Mouse (Mus musculus) megakaryocyte-erythroid progenitor cell, adult 5-6 weeks (primary cell): ENCODE data around the gene Hoxd8. TPM values are rescaled to one million over a fixed set of nuclear protein-coding genes. Genes with fewer than 3 reads are reported as not detected.

Experiments
- ATAC-seq: replicated peaks from 2 replicates; pipeline ENCODE4 v1.8.0; 2016; ENCODE audit warnings: mild to moderate bottlenecking, inconsistent platforms; ENCODE audit not compliant: severe bottlenecking, poor library complexity, low FRiP score, low TSS enrichment
- total RNA-seq, 2 experiments: library from RNA; stranded (forward) in 1 of 2; stranded (reverse) in 1 of 2; fragments of 200-1000, 215-1000 nt in 1 of 2; fragments of >200 nt in 1 of 2; fragmentation: Nextera tagmentation in 1 of 2; gene quantifications; 2 replicates each; pipeline ENCODE4 v1.2.3; 2014 to 2017

Hoxd8 gene
- total RNA-seq, 2 experiments from 2014 or later = not detected

DNA sequence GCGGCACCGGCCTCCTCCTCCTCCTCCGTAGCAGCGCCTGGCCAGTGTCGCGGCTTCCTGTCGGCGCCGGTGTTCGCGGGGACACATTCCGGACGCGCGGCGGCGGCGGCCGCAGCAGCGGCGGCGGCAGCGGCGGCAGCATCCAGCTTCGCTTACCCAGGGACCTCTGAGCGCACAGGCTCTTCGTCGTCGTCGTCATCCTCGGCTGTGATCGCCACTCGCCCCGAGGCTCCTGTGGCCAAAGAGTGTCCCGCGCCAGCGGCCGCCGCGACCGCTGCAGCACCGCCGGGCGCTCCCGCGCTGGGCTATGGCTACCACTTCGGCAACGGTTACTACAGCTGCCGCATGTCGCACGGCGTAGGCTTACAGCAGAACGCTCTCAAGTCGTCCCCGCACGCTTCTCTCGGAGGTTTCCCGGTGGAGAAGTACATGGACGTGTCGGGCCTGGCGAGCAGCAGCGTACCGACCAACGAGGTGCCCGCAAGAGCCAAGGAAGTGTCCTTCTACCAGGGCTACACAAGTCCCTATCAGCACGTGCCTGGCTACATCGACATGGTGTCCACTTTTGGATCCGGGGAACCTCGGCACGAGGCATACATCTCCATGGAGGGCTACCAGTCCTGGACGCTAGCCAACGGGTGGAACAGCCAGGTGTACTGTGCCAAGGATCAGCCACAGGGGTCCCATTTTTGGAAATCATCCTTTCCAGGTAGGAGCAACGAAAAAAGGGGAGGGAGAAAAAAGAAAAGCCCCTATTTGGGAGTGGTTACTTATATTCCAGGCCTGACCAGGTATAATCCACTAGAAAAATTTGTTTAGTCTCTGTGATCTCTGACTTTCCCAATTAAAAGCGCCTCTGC, 35.8 kb upstream of the Hoxd8 start:
- no peak for ATAC-seq

GRCm38 (mm10) chr2:74669230-74669578, 35.2 kb upstream of the Hoxd8 start:
- ATAC-seq = no peak

DNA sequence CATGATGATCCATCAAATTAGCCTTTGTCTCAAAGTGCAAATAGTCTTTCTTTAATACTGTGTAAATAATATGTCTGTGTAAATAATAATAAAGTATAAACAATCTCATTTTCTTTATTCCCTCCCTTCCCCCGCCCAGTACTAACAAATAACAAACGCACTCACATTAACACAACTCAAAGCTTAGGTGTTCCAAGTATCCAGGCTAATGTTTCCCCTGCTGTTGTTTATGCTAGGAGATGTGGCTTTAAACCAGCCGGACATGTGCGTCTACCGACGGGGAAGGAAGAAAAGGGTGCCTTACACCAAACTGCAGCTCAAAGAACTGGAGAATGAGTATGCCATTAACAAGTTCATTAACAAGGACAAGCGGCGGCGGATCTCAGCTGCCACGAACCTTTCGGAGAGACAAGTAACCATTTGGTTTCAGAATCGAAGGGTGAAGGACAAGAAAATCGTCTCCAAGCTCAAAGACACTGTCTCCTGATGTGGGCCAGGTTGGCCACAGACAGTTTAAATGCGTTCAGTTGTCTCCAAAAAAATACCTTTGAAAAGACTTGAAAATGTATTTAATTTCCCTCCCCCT, 34.7 kb upstream of the Hoxd8 start:
- no peak for ATAC-seq

GRCm38 (mm10) chr2:74670632-74671188, 33.7 kb upstream of the Hoxd8 start:
- no peak for ATAC-seq

DNA sequence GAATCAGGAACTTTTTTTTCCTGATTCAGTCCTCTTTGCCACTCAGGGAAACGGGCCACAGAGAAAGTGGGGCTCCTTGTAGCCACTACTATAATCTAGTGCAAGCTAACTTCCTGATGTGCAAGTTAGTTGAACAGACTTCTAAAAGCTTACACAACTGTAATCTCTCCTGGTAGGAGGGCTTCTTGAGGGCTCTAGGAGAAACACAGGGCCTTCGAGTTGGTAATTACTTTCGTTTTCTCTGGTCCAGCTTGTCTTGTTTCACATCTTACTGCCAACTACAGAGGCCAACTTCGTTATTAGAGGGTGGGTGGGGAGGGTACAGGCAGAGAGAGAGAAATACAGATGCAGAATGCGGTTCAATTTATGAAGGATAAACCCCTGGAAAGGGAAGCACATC, 32.6 kb upstream of the Hoxd8 start:
- no peak for ATAC-seq

GRCm38 (mm10) chr2:74672481-74673362, 31.7 kb upstream of the Hoxd8 start:
- ATAC-seq = peak; percentile 69

GRCm38 (mm10) chr2:74673835-74674425, 30.5 kb upstream of the Hoxd8 start:
- no peak for ATAC-seq

DNA sequence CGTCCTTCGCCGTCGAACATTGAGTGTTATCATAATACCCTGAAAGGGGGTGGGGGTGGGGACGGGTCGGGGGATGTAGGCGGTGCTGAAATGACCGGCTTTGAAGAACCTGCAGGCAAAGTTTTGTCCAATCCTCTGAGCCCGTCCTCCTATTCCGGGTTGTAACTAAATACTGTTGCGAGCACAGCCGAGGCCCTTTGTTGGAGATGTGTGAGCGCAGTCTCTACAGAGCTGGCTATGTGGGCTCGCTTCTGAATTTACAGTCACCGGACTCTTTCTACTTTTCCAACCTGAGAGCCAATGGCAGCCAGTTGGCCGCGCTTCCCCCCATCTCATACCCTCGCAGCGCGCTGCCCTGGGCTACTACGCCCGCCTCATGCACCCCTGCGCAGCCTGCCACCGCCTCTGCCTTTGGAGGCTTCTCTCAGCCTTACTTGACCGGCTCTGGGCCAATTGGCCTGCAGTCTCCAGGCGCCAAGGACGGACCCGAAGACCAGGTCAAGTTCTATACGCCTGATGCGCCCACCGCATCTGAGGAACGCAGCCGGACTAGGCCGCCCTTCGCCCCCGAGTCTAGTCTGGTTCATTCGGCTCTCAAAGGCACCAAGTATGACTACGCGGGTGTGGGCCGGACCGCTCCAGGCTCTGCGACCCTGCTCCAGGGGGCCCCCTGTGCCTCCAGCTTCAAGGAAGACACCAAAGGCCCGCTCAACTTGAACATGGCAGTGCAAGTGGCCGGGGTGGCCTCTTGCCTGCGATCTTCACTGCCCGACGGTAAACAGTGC, 29.3 kb upstream of the Hoxd8 start, which contains the start of gene Hoxd12:
Gene Hoxd12 (plus strand): TSS at position 133 of the 785 bp plus-strand sequence.
- ATAC-seq = no peak

DNA sequence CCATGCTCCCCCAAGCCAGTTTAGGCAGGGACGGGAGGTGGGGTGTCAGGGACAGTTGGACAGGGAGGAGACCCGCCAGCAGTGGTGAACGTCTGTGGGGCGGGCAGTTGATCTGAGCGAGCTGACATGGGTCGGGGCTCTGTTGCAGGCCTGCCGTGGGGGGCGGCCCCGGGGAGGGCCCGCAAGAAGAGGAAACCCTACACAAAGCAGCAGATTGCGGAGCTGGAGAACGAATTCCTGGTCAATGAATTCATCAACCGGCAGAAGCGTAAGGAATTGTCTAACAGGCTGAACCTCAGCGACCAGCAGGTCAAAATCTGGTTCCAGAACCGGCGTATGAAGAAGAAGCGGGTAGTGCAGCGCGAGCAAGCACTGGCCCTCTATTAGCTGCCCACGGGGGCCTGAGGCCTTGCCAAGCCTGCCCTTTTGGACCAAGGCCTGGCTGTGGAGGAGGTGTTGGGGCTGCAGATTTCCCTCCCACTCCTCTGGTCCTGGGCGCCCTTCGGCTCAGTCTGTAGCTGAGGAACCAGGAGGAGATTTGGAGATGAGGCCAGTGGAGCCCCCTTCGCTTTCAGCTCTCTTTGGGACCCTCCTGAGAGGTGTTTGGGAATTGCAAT, 28.6 kb upstream of the Hoxd8 start:
- ATAC-seq = no peak

GRCm38 (mm10) chr2:74676376-74677052, 27.9 kb upstream of the Hoxd8 start:
- ATAC-seq = no peak

DNA sequence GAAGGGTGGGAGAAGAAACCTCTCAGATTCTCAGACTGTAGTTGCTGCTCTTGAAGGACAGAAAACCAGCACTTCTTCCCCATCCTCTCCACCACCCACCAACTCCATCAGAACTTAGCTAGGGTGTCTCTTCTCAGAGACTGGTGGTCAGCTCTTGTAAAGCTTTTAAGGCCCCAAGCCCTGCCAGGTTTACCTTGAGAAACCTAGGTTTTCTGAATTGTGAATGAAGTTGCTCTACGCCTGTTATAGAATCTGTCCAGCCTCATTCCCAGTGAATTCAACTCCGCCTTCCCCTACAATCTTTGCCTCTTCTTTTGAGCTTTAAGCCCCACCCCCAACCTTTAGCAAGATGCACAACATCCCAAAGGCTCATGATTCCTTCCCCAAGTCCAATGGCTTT, 27.3 kb upstream of the Hoxd8 start:
- no peak for ATAC-seq

GRCm38 (mm10) chr2:74678891-74679595, 25.4 kb upstream of the Hoxd8 start, which contains the start of gene Hoxd11:
Hoxd11 (plus strand) TSS chr2:74679557.
- ATAC-seq = no peak

GRCm38 (mm10) chr2:74679596-74679971, 24.8 kb upstream of the Hoxd8 start:
- no peak for ATAC-seq

DNA sequence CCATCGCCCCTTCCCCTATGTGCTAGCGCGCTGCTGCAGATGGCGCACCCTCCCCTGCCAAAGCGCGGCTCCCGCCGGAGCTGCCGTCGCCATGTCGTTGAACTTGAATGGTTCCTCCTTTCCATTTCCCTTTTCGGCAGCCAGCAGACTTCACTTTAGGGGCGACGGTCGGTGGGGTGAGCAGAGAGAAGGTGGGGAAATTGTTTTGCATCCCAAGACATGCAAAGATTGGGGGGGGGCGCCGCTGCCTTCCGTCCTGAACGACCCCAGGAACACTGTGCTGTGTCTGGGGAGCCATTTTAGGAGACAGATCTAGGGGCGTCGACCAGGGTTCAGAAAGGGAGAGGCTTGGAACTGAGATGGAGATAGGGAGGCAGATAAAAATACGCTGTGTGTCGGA, 24.4 kb upstream of the Hoxd8 start:
- no peak for ATAC-seq

DNA sequence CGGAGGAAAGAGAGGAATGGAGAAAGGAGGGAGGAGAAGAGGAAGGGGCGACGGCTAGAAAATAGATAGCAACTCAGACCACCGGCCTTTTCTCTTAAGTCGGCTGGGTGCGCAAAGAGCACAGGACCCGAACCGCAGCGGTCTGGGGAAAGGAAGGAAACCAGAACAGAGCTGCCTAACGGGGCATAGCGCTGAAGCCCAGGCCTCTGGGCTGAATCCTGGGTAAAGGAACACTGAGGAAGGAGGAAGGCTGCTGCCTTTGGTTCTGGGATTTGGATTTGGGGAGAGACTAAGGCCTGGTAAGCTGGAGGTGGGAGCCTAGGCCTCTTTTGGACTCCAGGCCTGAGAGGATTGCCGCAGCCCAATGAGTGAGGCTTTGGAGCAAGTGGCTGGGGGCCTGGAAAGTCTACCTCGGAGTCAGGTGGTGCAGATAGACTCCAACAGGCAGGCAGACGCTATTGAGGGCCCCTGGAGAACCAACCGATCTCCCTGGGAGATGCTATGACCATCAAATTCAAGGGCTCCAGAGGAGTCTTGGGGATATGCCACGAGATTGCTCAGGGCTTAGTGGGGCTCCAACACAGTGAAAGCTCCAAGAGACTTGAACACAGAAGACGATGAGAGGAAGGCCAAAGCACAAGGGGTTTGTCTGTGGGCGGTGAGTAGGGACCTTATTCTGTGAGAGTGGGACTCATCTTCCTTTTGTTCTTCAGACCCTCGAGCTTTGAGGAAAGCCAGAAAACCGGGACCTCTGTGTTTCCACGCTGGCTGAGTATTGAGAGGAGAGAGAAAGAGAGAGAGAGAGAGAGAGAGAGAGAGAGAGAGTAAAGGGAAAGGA, 23.6 kb upstream of the Hoxd8 start:
- no peak for ATAC-seq
